Mouse (Mus musculus): ENCODE results near the gene Plp1. TPM values are rescaled to one million over a fixed set of nuclear protein-coding genes. Genes with fewer than 3 reads are reported as not detected.

Gene Plp1
- total RNA-seq (2023), result 0.43 and 0.47 TPM in 2 replicates

DNA sequence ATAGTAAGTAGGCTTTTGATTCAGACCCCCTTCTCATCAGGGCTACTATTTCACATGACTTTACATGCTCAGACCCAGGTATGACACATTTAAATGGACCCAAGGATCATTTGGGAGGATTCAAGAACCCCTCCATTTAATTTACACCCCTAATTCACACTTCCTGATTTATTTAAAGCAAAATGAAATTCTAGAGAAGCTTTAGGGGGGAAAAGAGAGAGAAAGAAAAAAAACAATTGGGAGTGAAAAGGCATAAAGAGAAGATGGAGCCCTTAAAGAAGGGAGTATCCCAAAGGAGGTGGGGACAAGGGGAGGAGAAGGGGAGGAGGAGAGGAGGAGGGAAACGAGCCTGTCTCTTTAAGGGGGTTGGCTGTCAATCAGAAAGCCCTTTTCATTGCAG is at the start of gene Plp1:
Gene Plp1, plus strand, starts transcription at position 301 of the 400 bp plus-strand sequence.

DNA sequence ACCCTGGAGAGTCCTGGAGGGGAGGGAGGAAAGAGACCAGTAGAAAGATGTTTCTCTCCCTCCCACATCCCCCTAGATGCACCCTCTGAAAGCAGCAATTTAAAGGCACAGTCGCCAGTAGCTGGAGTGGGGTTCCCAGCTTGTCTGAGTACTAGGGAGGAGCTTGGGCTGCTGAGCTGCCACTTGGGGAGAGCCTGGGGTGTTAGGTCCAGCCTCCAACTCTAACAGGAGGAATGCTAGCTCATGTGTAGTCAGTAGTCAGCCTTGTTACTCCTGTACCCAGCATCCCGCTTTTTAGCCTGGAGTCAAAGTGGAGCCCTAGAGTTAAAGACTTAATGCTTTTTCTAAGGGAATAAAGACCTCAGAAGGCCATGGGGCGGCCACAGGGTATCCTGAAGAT is 42.4 kb upstream of the Plp1 start, which contains the start of gene Glra4:
Gene Glra4, minus strand, starts transcription at position 101 of the 400 bp plus-strand sequence.

DNA sequence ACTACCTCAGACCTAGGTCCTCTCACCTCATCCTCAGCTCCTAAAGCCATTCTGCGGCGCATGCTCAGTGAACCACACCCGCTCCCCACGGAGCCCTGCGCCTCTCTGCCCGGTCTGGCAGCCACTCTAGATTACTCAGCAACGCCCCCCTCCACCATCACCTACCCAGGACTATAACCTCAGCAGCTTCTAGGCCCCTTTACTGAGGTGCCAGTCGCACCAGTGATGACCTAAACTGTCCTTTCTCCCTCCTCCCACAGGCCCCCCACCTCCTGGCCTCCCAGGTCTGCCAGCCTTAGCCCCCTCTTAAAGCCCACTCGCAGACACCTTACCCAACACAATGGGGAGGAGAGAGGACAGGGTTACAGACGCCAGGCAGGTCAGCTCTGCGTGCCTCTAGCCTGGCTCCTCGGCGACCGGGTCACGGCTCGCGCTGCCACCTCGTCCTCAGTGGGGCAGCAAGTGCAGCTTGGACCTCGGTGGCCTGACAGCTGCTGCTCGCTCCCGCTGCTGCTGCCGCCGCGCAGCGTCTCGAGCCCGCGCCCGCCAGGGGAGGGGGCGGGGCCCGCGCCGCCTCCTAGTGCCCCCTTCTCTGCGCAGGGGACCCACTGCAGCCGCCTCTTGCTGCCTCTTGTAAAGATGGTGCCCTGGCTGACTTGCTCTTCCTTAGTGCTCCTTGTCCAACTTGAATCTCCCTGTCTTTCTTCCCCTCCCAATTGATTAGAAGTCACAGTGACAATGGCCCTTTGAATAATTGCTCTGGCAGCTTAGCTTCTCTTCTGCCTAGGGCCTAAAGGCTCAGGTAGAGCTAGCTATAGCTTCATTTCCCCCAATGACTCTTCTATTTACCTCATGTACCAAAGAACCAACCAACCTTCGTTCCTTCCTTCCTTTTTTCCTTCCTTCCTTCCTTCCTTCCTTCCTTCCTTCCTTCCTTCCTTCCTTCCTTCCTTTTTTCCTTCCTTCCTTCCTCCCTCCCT is 45.9 kb downstream of the Plp1 start, which contains the start of gene Rab9b:
Gene Rab9b, minus strand, starts transcription at position 695 of the 980 bp plus-strand sequence.

Other genes with a start within 250 kb of the Plp1 start
- not detected in 2 replicates for gene Tceal3, start 231.8 kb upstream of the Plp1 start, total RNA-seq (2023)
- gene Tceal1, start 114.7 kb upstream of the Plp1 start, total RNA-seq (2023), result not detected in 2 replicates
- gene Morf4l2, start 79.0 kb upstream of the Plp1 start, total RNA-seq (2023), result 84.9 and 125 TPM in 2 replicates
- not detected in 2 replicates for gene Glra4, start 42.5 kb upstream of the Plp1 start, total RNA-seq (2023)
- gene Rab9b, start 46.1 kb downstream of the Plp1 start, total RNA-seq (2023), result not detected in 2 replicates
- gene H2bfm, start 104.7 kb downstream of the Plp1 start, total RNA-seq (2023), result not detected in 2 replicates
- 5.3 and 6.7 TPM in 2 replicates for gene Tmsb15b2, start 152.8 kb downstream of the Plp1 start, total RNA-seq (2023)
- gene Tmsb15l, start 154.2 kb downstream of the Plp1 start, total RNA-seq (2023), result not detected in 2 replicates
- gene Tmsb15b1, start 154.2 kb downstream of the Plp1 start, total RNA-seq (2023), result 4.9 TPM in 1 of 2 replicates, not detected in the other
- gene Zcchc18, start 170.5 kb downstream of the Plp1 start, total RNA-seq (2023), result not detected in 2 replicates
- gene Slc25a53, start 215.6 kb downstream of the Plp1 start, total RNA-seq (2023), result 3.2 and 8.4 TPM in 2 replicates
- gene Fam199x, start 226.9 kb downstream of the Plp1 start, total RNA-seq (2023), result 2.9 and 3.6 TPM in 2 replicates

Data from neutrophil, adult 65 days (primary cell).